Mouse (Mus musculus) small intestine, adult 10 weeks (tissue): ENCODE results near the gene Pfn5. TPM values are rescaled to one million over a fixed set of nuclear protein-coding genes. Genes with fewer than 3 reads are reported as not detected.

ENCODE experiments used
- polyA plus RNA-seq: library from polyadenylated mRNA; stranded (reverse); fragments of 350-450 nt; fragmentation: Illumina TruSeq; extraction: RNeasy Lipid Tissue Mini Kit (QIAGEN cat#74804); gene quantifications from one replicate; pipeline ENCODE4 v1.2.3, GENCODE M21; 2014; ENCODE audit warnings: low replicate concordance

Pfn5 gene
- not detected for polyA plus RNA-seq

GRCm38 (mm10) chrX:95557887-95558286 lies at the start of gene Pfn5, which contains the start of gene Asb12:
TSS of gene Pfn5 (plus strand) at chrX:95558104.
TSS of gene Asb12 (minus strand) at chrX:95557987.

Other genes with a start within 250 kb of the Pfn5 start
- gene Amer1, start 113.2 kb upstream of the Pfn5 start, polyA plus RNA-seq = 4.1 TPM
- not detected for gene Asb12, start 117 bp upstream of the Pfn5 start, polyA plus RNA-seq
- gene Zc4h2, start 100.4 kb downstream of the Pfn5 start, polyA plus RNA-seq = 5.0 TPM
- gene Zc3h12b, start 153.6 kb downstream of the Pfn5 start, polyA plus RNA-seq = 1.0 TPM